In genomic region chr2:25616398-25616797, GRCm38 (mm10) we compare ENCODE assay signal across 13 mouse cellular contexts. TPM values are rescaled to one million over a fixed set of nuclear protein-coding genes. Genes with fewer than 3 reads are reported as not detected.
A peak's percentile ranks its signal among the peaks of the same experiment; 100 is the strongest.
DNase-seq lines count a peak whose midpoint lies in the region; ATAC-seq lines count a peak whose summit lies in the region.
"Had no signal": no experiment of that assay in that cellular context is flagged by ENCODE, and none has a peak within 500 bp of the region (broad histone marks: within the 10 kb centered on the region; RNA-seq: fewer than 3 reads in every experiment).

No protein-coding gene starts in this region.

- peak overlapping the region; percentile 42 for H3K4me2 ChIP-seq in heart, embryonic 13.5 days
- H3K4me2 ChIP-seq in midbrain, embryonic 12.5 days (replicated peaks): 0 out of 2 replicates have a peak overlapping the region, but pooled peaks have one; percentile 5
- H3K4me2 ChIP-seq in midbrain, embryonic 14.5 days (ENCODE audit: low read length): no peak overlapping the region
- peak overlapping the region; percentile 17; the same call in 1 of the 2 replicates for H3K4me2 ChIP-seq in hindbrain, embryonic 15.5 days
- peak overlapping the region; percentile 46 for H3K4me2 ChIP-seq in stomach, embryonic 16.5 days (ENCODE audit: low read depth, low read length)

- no peak for DNase-seq in heart, postnatal 14 days
- no peak for DNase-seq in midbrain, embryonic 14.5 days
- no peak for DNase-seq in B cell, adult 2 months
- DNase-seq: adrenal gland, postnatal 36 days; gastrocnemius, postnatal 25 days; thymus, adult 18-20 months had no signal

- H3K9ac ChIP-seq in heart, embryonic 13.5 days: peak overlapping the region; percentile 15; the same call in 1 of the 2 replicates
- no peak overlapping the region for H3K9ac ChIP-seq in midbrain, embryonic 12.5 days (replicated peaks)
- H3K9ac ChIP-seq in midbrain, embryonic 14.5 days (replicated peaks; ENCODE audit: low read length): no peak overlapping the region
- H3K9ac ChIP-seq in hindbrain, embryonic 15.5 days: no peak overlapping the region
- H3K9ac ChIP-seq in stomach, embryonic 16.5 days (ENCODE audit: low read length): peak overlapping the region; percentile 49; the same call in 1 of the 2 replicates

- H3K27ac ChIP-seq in heart, embryonic 13.5 days (replicated peaks): no peak overlapping the region
- no peak overlapping the region for H3K27ac ChIP-seq in midbrain, embryonic 12.5 days (replicated peaks)
- H3K27ac ChIP-seq in midbrain, embryonic 14.5 days (replicated peaks; ENCODE audit: low read depth, low read length): no peak overlapping the region
- H3K27ac ChIP-seq in hindbrain, embryonic 15.5 days (replicated peaks): no peak overlapping the region
- no peak overlapping the region for H3K27ac ChIP-seq in stomach, embryonic 16.5 days (ENCODE audit: low read length)
- H3K27ac ChIP-seq: midbrain, embryonic 10.5 days had no signal

- no peaks in the 10 kb centered on the region for H3K36me3 ChIP-seq in heart, embryonic 13.5 days
- H3K36me3 ChIP-seq in midbrain, embryonic 12.5 days: no peaks in the 10 kb centered on the region
- H3K36me3 ChIP-seq in midbrain, embryonic 14.5 days (ENCODE audit: control insufficient read depth, insufficient read depth, low read length): no peaks in the 10 kb centered on the region
- no peaks in the 10 kb centered on the region for H3K36me3 ChIP-seq in hindbrain, embryonic 15.5 days
- no peaks in the 10 kb centered on the region for H3K36me3 ChIP-seq in stomach, embryonic 16.5 days (ENCODE audit: control insufficient read depth, insufficient read depth, low read length)
- H3K36me3 ChIP-seq: G1E; midbrain, embryonic 10.5 days had no signal

- 14% methylated on average over 22 of the region's 22 CpGs for WGBS in heart, embryonic 13.5 days
- 19% methylated on average over 22 of the region's 22 CpGs for WGBS in midbrain, embryonic 12.5 days
- 17% methylated on average over 22 of the region's 22 CpGs for WGBS in midbrain, embryonic 14.5 days
- WGBS in hindbrain, embryonic 15.5 days: 18% methylated on average over 22 of the region's 22 CpGs
- WGBS in stomach, embryonic 16.5 days: 12% methylated on average over 22 of the region's 22 CpGs

- ATAC-seq in heart, embryonic 13.5 days (ENCODE audit: extremely low read depth, insufficient number of reproducible peaks, low FRiP score, low TSS enrichment): no peak
- no peak for ATAC-seq in midbrain, embryonic 12.5 days (ENCODE audit: low FRiP score, low read depth)
- no peak for ATAC-seq in midbrain, embryonic 14.5 days (ENCODE audit: low FRiP score, low TSS enrichment)
- no peak for ATAC-seq in hindbrain, embryonic 15.5 days (ENCODE audit: low FRiP score, low read depth)
- no peak for ATAC-seq in stomach, embryonic 16.5 days (ENCODE audit: insufficient read depth, low FRiP score)

- peaks cover 84% of the 10 kb centered on the region for H3K27me3 ChIP-seq in heart, embryonic 13.5 days (replicated peaks)
- H3K27me3 ChIP-seq in midbrain, embryonic 12.5 days: peaks cover 75% of the 10 kb centered on the region
- H3K27me3 ChIP-seq in midbrain, embryonic 14.5 days (ENCODE audit: control insufficient read depth, insufficient read depth, low read length): peaks cover 35% of the 10 kb centered on the region; the same call in 1 of the 2 replicates
- peaks cover 40% of the 10 kb centered on the region for H3K27me3 ChIP-seq in hindbrain, embryonic 15.5 days
- peaks cover 28% of the 10 kb centered on the region for H3K27me3 ChIP-seq in stomach, embryonic 16.5 days (ENCODE audit: control insufficient read depth, insufficient read depth, low read length)

- H3K9me3 ChIP-seq in heart, embryonic 13.5 days: no peaks in the 10 kb centered on the region
- no peaks in the 10 kb centered on the region for H3K9me3 ChIP-seq in midbrain, embryonic 12.5 days
- no peaks in the 10 kb centered on the region for H3K9me3 ChIP-seq in midbrain, embryonic 14.5 days (ENCODE audit: control insufficient read depth, low read length)
- H3K9me3 ChIP-seq in hindbrain, embryonic 15.5 days: no peaks in the 10 kb centered on the region
- H3K9me3 ChIP-seq in stomach, embryonic 16.5 days (replicated peaks; ENCODE audit: control insufficient read depth, low read length): no peaks in the 10 kb centered on the region
- H3K9me3 ChIP-seq: G1E; midbrain, embryonic 10.5 days had no signal

- H3K4me1 ChIP-seq in heart, embryonic 13.5 days: peaks cover 14% of the 10 kb centered on the region
- peaks cover 3% of the 10 kb centered on the region; the same call in 1 of the 2 replicates for H3K4me1 ChIP-seq in midbrain, embryonic 12.5 days
- peaks cover 4% of the 10 kb centered on the region; the same call in 1 of the 2 replicates for H3K4me1 ChIP-seq in midbrain, embryonic 14.5 days (ENCODE audit: control insufficient read depth, insufficient read depth, low read length)
- peaks cover 14% of the 10 kb centered on the region for H3K4me1 ChIP-seq in hindbrain, embryonic 15.5 days (replicated peaks)
- no peaks in the 10 kb centered on the region for H3K4me1 ChIP-seq in stomach, embryonic 16.5 days (ENCODE audit: control insufficient read depth, insufficient read depth, low read length)

- intact Hi-C loops in heart, postnatal 14 days (cut with DNase I): no loop called here

- peak overlapping the region; percentile 13; the same call in 1 of the 2 replicates for H3K4me3 ChIP-seq in heart, embryonic 13.5 days
- no peak overlapping the region for H3K4me3 ChIP-seq in midbrain, embryonic 12.5 days
- no peak overlapping the region for H3K4me3 ChIP-seq in midbrain, embryonic 14.5 days (replicated peaks; ENCODE audit: low read depth, low read length)
- no peak overlapping the region for H3K4me3 ChIP-seq in hindbrain, embryonic 15.5 days
- peak overlapping the region; percentile 21; the same call in 1 of the 2 replicates for H3K4me3 ChIP-seq in stomach, embryonic 16.5 days (replicated peaks; ENCODE audit: low read length)
- H3K4me3 ChIP-seq: midbrain, embryonic 10.5 days had no signal

RNA-seq across cellular contexts. Expression of gene Ccdc183, which starts 1.1 kb away (rescaled TPM):
- 0.11 and 0.13 TPM in 2 replicates for polyA plus RNA-seq in heart, embryonic 13.5 days (2015; fragmentation: Nextera tagmentation; extraction: Ambion mirVana)
- not detected for total RNA-seq in heart, postnatal 14 days (2021)
- 0.20 and 0.36 TPM in 2 replicates for polyA plus RNA-seq in midbrain, embryonic 12.5 days (2016; fragmentation: Nextera tagmentation; extraction: Ambion mirVana)
- polyA plus RNA-seq in midbrain, embryonic 14.5 days (2014; fragmentation: Nextera tagmentation; extraction: Ambion mirVana): 0.28 and 0.33 TPM in 2 replicates
- polyA plus RNA-seq in hindbrain, embryonic 15.5 days (2015; fragmentation: Nextera tagmentation; extraction: Ambion mirVana): 0.27 and 0.45 TPM in 2 replicates
- 0.09 and 0.15 TPM in 2 replicates for polyA plus RNA-seq in stomach, embryonic 16.5 days (2015; fragmentation: Nextera tagmentation; extraction: Ambion mirVana)
- total RNA-seq: adrenal gland, postnatal 36 days; gastrocnemius, postnatal 25 days; layer of hippocampus, adult 8-10 months had no signal
- polyA plus RNA-seq: G1E had no signal

RNA-seq across cellular contexts. Expression of gene Tmem141, which starts 5.4 kb away (rescaled TPM):
- polyA plus RNA-seq in heart, embryonic 13.5 days (2015; fragmentation: Nextera tagmentation; extraction: Ambion mirVana): 20.3 and 20.4 TPM in 2 replicates
- total RNA-seq in heart, postnatal 14 days (2021): 10 to 100 TPM; 16.6 to 22.5 TPM
- polyA plus RNA-seq in midbrain, embryonic 12.5 days (2016; fragmentation: Nextera tagmentation; extraction: Ambion mirVana): 15.4 and 20.7 TPM in 2 replicates
- polyA plus RNA-seq in midbrain, embryonic 14.5 days (2014; fragmentation: Nextera tagmentation; extraction: Ambion mirVana): 38.4 and 46.5 TPM in 2 replicates
- 47.0 and 57.8 TPM in 2 replicates for polyA plus RNA-seq in hindbrain, embryonic 15.5 days (2015; fragmentation: Nextera tagmentation; extraction: Ambion mirVana)
- polyA plus RNA-seq in stomach, embryonic 16.5 days (2015; fragmentation: Nextera tagmentation; extraction: Ambion mirVana): 27.8 and 33.9 TPM in 2 replicates
- total RNA-seq: G1E had no signal
- polyA plus RNA-seq: G1E had no signal

RNA-seq across cellular contexts. Expression of gene Rabl6, which starts 8.1 kb away (rescaled TPM):
- polyA plus RNA-seq in heart, embryonic 13.5 days (2015; fragmentation: Nextera tagmentation; extraction: Ambion mirVana): 42.9 and 47.6 TPM in 2 replicates
- 10 to 100 TPM; 48.1 to 49.7 TPM for total RNA-seq in heart, postnatal 14 days (2021)
- 69.3 and 71.0 TPM in 2 replicates for polyA plus RNA-seq in midbrain, embryonic 12.5 days (2016; fragmentation: Nextera tagmentation; extraction: Ambion mirVana)
- 60.9 and 62.6 TPM in 2 replicates for polyA plus RNA-seq in midbrain, embryonic 14.5 days (2014; fragmentation: Nextera tagmentation; extraction: Ambion mirVana)
- polyA plus RNA-seq in hindbrain, embryonic 15.5 days (2015; fragmentation: Nextera tagmentation; extraction: Ambion mirVana): 70.0 and 73.5 TPM in 2 replicates
- 56.4 and 60.3 TPM in 2 replicates for polyA plus RNA-seq in stomach, embryonic 16.5 days (2015; fragmentation: Nextera tagmentation; extraction: Ambion mirVana)

RNA-seq across cellular contexts. Expression of gene Fcna, which starts 11.4 kb away (rescaled TPM):
- 2.3 and 2.6 TPM in 2 replicates for polyA plus RNA-seq in heart, embryonic 13.5 days (2015; fragmentation: Nextera tagmentation; extraction: Ambion mirVana)
- 1 to 10 TPM; 6.3 TPM for total RNA-seq in heart, postnatal 14 days (2021)
- 1.6 and 2.2 TPM in 2 replicates for polyA plus RNA-seq in midbrain, embryonic 12.5 days (2016; fragmentation: Nextera tagmentation; extraction: Ambion mirVana)
- 2.8 TPM in 1 of 2 replicates, not detected in the other for polyA plus RNA-seq in midbrain, embryonic 14.5 days (2014; fragmentation: Nextera tagmentation; extraction: Ambion mirVana)
- polyA plus RNA-seq in hindbrain, embryonic 15.5 days (2015; fragmentation: Nextera tagmentation; extraction: Ambion mirVana): 3.7 and 4.6 TPM in 2 replicates
- polyA plus RNA-seq in stomach, embryonic 16.5 days (2015; fragmentation: Nextera tagmentation; extraction: Ambion mirVana): 4.9 and 5.3 TPM in 2 replicates
- total RNA-seq: G1E had no signal
- polyA plus RNA-seq: G1E had no signal

RNA-seq across cellular contexts. Expression of gene Ajm1, which starts 34.8 kb away (rescaled TPM):
- 0.14 and 0.27 TPM in 2 replicates for polyA plus RNA-seq in heart, embryonic 13.5 days (2015; fragmentation: Nextera tagmentation; extraction: Ambion mirVana)
- under 1 TPM in 1 of 2 experiments, not detected in 1; 0.10 TPM for total RNA-seq in heart, postnatal 14 days (2021)
- polyA plus RNA-seq in midbrain, embryonic 12.5 days (2016; fragmentation: Nextera tagmentation; extraction: Ambion mirVana): 1.8 and 1.9 TPM in 2 replicates
- polyA plus RNA-seq in midbrain, embryonic 14.5 days (2014; fragmentation: Nextera tagmentation; extraction: Ambion mirVana): 8.8 and 9.2 TPM in 2 replicates
- polyA plus RNA-seq in hindbrain, embryonic 15.5 days (2015; fragmentation: Nextera tagmentation; extraction: Ambion mirVana): 14.5 and 16.5 TPM in 2 replicates
- 0.26 and 0.94 TPM in 2 replicates for polyA plus RNA-seq in stomach, embryonic 16.5 days (2015; fragmentation: Nextera tagmentation; extraction: Ambion mirVana)
- total RNA-seq: gastrocnemius, postnatal 25 days had no signal

Comparison
In these comparisons a context has a peak if more than half of its experiments do, and no peak if none do; other contexts are left out.
1. H3K4me3 ChIP-seq: peak in heart, embryonic 13.5 days (single experiment) and stomach, embryonic 16.5 days (single experiment); none in midbrain, embryonic 12.5 days (single experiment), midbrain, embryonic 14.5 days (single experiment) and hindbrain, embryonic 15.5 days (single experiment).
2. H3K9ac ChIP-seq: peak in heart, embryonic 13.5 days (single experiment) and stomach, embryonic 16.5 days (single experiment); none in midbrain, embryonic 12.5 days (single experiment), midbrain, embryonic 14.5 days (single experiment) and hindbrain, embryonic 15.5 days (single experiment).